Mouse (Mus musculus): ENCODE results near the gene 4930415O20Rik.

Gene 4930415O20Rik

DNA sequence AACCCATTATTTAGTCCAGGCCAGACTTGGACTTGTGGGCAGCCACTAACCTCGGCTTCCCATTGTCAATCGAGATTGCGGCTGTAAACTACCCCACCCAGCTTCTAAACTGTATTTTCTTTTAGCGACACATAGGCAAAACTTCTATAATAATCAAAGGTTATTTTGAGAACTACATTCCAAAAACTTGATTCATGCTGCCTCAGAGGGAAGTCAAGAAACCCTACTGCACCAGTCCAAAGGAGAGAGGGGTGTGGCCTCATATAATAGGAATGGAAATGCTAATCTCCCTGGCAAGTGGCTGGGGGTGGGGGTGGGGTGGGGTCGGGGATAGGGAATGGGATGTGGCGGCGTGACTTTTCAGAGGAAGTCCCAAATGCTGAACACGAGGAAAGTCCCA is 55.3 kb downstream of the 4930415O20Rik start:
- no peak for ATAC-seq (ENCODE audit: insufficient number of reproducible peaks, low FRiP score, low TSS enrichment)

DNA sequence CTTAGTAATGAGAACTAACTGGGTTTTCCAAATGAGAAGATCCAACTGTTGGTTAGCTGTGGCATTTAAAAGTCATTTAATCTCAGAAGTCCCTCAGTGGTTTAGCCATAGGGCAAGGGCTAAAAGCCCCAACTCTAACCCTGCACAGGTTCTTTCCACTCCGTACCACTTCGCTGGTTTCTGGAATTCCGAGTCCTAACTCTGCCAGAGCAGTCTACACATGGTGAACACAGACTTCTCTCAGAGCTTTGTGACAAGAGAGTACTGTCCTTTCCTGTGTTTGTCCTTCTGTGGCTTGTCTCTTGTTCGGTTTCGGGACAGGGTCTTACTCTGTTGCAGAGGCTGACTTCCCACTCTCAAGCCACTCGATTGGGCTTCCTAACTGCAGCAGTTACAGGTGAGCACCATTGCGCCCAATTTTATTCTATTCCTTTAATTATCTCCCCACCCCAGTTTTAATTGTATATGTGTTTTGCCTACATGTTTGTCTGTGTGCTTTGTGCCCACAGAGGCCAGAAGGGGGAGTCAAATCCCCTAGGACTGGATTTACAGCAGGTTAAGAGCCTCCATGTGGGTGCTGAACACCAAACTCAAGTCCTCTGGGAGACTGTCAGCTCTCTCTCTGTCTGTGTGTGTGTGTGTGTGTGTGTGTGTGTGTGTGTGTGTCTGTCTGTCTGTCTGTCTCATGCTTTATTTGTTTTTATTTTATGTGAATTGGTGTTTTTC is 55.8 kb downstream of the 4930415O20Rik start:
- no peak for ATAC-seq (ENCODE audit: insufficient number of reproducible peaks, low FRiP score, low TSS enrichment)

DNA sequence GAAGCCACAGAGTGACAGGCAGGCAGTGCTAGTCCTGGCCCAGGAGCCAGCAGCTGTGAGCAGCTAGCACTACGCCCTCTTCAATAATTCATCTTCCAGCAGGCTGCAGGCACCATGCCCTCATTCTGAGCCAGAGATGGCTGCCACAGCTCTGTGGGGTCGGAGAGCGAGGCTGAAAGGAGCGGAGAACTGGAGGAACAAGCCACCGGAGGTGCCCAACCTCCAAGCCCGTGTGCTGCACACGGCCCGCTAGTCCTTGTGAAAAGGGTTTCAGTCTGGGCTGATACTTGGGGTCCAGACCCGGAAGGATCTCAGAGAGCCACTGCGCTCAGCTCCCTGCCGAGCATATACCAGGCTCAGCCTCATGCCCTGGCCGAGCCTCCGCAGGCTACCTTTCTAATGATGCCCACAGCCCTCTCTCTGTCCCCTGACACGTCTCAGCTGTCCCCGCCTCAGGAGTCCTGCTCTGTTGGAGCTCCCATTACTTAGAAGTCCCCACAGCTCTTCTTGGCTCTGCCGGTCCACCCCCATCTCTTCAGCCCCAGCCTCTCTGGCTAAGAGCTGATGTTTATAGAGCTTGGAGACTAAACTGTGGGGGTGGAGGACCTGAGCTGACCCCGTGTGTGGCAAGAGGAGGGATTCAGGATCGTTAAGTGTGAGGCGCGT is 57.9 kb downstream of the 4930415O20Rik start:
- ATAC-seq (ENCODE audit: insufficient number of reproducible peaks, low FRiP score, low TSS enrichment), result no peak

DNA sequence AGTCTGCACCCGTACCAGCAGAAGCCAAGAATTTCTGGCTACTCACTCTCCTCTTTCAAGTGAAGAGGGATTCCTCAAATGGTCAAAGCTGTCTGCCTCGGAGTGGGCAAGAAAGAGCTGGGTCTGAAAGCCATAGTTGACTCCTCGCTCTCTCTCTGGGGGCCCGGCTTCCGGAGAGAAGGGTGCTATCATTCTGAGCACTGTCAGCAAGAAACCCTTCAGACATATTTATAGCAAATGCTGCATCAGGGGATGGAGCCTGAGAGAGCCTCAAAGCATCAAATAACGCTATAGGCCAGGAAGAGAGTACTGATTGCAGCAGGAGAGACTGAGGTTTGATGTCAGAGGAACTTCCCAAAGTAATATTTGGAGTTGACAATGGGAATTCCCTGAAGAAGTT is 58.7 kb downstream of the 4930415O20Rik start:
- ATAC-seq (ENCODE audit: insufficient number of reproducible peaks, low FRiP score, low TSS enrichment), result no peak

DNA sequence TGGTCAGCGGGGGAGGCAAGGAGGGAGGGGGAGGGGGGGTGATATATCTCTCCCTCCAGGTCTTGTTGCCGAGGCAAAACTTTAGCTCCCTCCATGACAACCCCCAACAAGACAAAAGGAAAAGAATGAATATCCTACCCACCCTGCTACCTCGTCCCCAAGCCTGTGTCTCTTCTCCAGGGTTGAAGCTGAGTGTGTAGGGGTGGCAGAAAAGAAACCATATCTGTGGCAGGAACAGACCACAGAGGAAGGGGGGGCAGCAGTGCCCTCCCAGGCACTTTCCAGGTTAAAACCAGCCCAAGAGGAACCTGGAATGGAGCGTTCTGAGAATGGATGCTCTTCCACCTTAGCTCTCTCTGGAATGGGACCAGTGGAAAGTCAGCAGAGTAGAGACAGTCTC is 59.7 kb downstream of the 4930415O20Rik start, which contains the start of gene Cacnb3:
Gene Cacnb3 (plus strand): TSS at position 301 of the 400 bp plus-strand sequence.
- no peak for ATAC-seq (ENCODE audit: insufficient number of reproducible peaks, low FRiP score, low TSS enrichment)

DNA sequence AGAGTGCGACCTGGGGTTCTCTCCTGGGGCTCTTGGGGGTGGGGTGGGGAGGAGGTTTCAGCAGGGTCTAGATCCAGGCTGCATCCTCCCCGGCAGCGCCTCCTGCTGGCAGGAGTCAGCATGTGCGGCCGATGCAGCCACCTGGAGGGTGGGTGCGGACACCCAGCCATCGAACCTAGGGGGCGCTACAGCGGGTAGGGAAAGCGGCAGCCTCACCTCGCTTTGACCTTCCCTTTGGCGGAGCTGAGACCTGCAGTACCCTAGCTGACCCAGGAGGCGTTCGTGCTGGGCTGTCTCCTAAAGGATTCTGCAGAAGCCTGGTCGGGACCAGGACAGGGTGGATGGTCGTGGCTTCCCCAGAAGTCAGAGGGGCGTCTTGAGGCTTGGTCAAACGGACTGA is 60.7 kb downstream of the 4930415O20Rik start:
- no peak for ATAC-seq (ENCODE audit: insufficient number of reproducible peaks, low FRiP score, low TSS enrichment)

DNA sequence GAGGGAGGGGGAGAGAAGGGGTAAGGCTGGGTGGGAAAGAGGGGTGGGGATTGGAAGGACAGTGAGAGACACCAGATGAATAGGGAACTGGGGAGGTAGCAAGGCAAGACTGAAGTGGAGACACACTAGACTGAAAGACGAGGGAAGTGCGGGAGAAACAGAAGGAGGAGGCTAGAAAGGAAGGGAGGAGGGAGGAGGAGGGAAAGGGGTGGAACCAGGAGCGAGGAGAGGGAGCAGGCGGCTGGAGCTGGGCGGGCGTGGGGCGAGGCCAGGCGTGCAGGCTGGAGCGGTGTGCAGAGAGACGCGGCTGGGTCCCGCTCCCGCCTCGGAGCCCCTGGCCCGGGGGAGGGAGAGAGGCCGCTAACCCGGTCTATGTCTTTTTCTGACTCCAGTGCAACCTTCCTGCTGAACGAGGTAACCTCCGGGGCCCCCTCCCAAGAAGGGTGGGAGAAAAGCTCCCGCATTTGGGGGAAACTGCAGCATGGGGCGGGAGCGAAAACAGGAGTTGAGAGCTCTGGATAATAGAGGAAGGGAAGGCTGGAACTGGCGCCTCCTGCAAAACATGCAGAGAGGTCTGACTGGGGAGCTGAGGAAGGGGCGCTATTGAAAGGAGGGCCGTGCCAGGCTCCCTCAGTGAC is 61.4 kb downstream of the 4930415O20Rik start:
- ATAC-seq (ENCODE audit: insufficient number of reproducible peaks, low FRiP score, low TSS enrichment), result no peak

DNA sequence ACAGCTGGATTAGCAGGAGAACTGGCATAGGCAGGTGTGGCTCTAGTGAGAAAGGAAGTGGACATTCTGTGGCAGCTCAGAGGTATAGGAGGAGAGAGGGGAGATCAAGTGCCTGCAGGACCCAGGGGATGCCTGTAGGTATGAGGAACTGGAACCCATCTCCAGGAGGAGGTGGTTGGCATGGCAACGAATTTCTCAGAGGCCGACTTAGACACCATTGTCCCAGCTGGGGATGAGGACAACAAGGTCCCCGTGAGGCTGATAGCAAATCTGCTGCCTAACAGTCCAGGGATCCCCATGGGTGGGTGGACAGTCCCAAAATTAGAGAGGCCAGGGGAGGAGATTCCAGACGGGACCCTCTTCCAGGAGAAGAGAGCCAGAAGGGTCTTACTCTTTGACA is 62.1 kb downstream of the 4930415O20Rik start:
- no peak for ATAC-seq (ENCODE audit: insufficient number of reproducible peaks, low FRiP score, low TSS enrichment)

DNA sequence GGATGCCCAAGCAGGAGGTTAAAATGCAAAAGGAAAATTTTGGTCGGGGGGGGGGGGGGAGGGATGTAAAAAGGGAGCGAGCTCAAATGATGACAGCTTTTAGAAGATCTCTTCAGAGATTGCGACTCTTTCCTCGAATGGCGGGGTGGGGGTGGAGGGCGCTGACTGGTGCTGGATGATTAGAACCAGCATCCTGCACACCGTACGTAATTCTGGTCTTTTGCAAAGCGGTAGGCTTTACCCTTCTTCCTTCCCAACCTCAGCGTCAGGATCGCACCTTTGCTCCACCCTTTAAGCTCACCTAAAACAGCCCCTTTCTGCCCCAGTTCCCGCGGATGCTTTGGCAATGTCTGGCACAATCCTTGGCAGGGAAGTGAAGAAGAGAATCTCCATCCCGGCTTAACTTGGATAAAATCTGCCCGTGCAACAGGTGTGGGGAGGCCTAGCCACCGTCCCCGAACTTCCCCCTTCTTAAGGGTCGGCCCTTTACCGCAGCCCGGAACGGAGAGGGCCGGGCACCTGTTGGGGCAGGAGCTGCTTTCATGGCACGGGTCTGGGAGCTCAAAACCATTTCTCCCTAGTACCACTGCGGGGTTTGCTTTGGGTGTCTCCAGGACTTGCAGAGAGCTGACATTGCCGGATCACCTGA is 63.1 kb downstream of the 4930415O20Rik start:
- no peak for ATAC-seq (ENCODE audit: insufficient number of reproducible peaks, low FRiP score, low TSS enrichment)

DNA sequence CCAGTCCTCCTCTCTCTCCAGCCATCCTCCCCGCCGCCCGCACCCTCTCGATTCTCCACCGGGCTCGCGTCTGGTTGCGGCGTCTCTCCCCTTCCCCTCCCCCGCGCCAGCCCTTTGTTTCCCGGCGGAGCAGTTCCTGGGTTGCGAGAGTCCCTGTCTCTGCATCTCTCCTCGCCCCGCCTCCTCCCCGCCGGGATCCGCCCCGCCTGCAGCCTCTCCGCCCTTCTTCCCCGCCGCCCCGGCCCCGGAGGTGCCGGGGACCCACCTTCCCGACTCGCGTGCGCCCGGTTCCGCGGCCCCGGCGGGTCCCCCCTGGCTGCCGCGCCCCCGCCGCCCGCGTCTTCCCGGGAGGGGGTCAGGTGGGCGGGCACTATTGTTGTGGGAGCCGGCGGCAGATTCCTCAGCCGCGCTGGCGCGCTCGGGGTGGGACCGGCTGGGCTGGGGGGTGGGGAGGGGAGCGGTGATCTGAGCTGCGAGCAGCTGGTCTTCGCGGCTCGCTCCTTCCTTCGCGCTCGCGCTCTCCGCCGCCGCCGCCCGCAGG is 63.8 kb downstream of the 4930415O20Rik start:
- ATAC-seq (ENCODE audit: insufficient number of reproducible peaks, low FRiP score, low TSS enrichment), result 0 out of 2 replicates have a peak, but pooled peaks have one; percentile 36

DNA sequence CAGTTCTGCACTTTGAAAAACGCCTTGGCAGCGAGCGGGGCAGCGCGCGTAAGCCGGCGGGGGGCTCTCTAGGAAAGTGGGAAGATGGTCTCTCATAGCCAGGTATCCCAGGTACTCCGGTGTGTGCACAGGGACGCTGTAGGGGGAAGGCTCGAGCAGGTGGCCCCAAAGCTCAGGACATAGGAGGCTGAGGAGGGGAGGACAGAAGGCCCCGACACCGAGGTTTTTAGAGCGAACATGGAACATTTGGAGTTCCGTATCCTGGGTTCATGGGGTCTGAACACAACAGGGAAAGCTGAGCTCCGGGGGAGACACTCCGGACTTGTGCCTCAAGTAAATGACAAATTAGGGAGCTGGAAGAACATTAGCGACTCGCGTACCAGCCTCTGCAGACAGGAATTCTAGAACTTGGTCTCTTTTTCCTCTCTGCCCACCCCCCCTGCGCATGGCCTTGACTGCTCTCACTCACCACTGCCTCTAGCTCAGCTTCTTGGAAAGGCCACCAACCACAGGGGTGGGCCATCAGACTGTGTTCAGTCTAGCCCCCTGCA is 64.6 kb downstream of the 4930415O20Rik start:
- no peak for ATAC-seq (ENCODE audit: insufficient number of reproducible peaks, low FRiP score, low TSS enrichment)

DNA sequence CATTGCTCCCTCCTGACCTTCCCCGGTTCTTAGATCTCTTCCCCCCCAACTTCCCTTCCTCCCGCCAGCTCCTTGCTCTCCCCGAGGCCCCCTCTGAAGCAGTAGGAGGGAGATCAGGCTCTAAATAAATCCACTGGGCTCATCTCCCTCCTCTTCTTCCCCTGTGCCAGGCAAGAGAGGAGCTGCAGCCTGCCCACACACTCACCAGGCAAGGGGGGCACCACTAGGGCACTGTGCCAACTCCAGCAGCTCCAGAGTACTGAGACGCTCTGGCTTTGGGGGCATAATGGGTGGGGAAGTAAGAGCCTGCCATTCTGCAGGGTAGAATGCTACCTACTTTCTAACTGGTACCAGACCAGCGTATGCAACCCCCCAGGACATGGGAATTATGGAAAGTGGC is 65.7 kb downstream of the 4930415O20Rik start:
- no peak for ATAC-seq (ENCODE audit: insufficient number of reproducible peaks, low FRiP score, low TSS enrichment)

DNA sequence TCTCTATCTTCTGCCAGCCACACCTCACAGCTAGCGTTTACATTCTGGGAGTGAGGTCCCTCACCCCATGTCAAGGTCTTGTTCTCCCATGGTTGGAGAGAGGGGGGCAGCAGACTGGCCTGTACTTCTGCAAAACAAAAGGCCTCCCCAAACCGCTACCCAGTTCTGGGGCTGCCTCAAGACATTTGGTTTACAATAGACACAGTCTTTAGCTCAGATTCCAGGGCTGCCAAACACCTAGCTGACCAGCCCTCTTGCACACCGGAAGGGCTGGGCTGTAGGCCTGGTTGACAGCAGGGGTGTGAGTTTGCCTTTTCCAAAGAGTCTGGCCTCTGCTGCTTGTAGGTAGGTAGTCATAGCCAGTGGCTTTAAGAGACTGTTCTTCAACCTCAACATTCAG is 66.4 kb downstream of the 4930415O20Rik start:
- no peak for ATAC-seq (ENCODE audit: insufficient number of reproducible peaks, low FRiP score, low TSS enrichment)

Measured in cerebellum, adult (tissue).